ENCODE assay signal across 23 mouse cellular contexts in genomic region chr10:19718627-19719026, GRCm38 (mm10). TPM values are rescaled to one million over a fixed set of nuclear protein-coding genes. Genes with fewer than 3 reads are reported as not detected.
DNase-seq lines count a peak whose midpoint lies in the region; ATAC-seq lines count a peak whose summit lies in the region.
"Had no signal": no experiment of that assay in that cellular context is flagged by ENCODE, and none has a peak within 500 bp of the region (broad histone marks: within the 10 kb centered on the region; RNA-seq: fewer than 3 reads in every experiment).

No protein-coding gene starts in this region.

- DNase-seq in CD4-positive helper T cell, adult 2 months (ENCODE audit: low read depth, low spot score), result peak; percentile 69
- peak; percentile 3 to 8 for DNase-seq in CD8-positive naive resting alpha-beta T cell, adult 2 months (ENCODE audit: low read depth in 2 of 2, low spot score in 2 of 2)
- DNase-seq in naive thymus-derived CD4-positive, alpha-beta T cell, adult 2 months (ENCODE audit: low read depth), result peak; percentile 47
- no peak for DNase-seq in cerebellum, postnatal 4 days (ENCODE audit: low spot score in 2 of 2)
- DNase-seq in kidney, adult 11 months, result no peak
- no peak for DNase-seq in adipocyte (ENCODE audit: low spot score)
- DNase-seq: adrenal gland, postnatal 14 days; cerebellum, postnatal 10 days; embryo, embryonic 11 days; gastrocnemius, postnatal 10 days; heart, adult 11 months; heart, postnatal 14 days; kidney, adult 2 months; kidney, postnatal 10 days; left cerebral cortex, postnatal 4 days; lung, embryonic 14.5 days; midbrain, embryonic 14.5 days; thymus, adult 2 months had no signal

- peak; percentile 67 to 85 for ATAC-seq in hematopoietic stem cell, adult 5-6 weeks (replicated peaks in 1 of 2; ENCODE audit: insufficient read depth in 1 of 2, low FRiP score in 2 of 2, low TSS enrichment in 1 of 2, low read depth in 1 of 2, poor library complexity in 2 of 2, severe bottlenecking in 2 of 2)
- ATAC-seq: forebrain, embryonic 13.5 days; Patski had no signal

RNA-seq across cellular contexts. Expression of gene Il20ra, which starts 6.3 kb away (rescaled TPM):
- 1.6 and 2.0 TPM in 2 replicates for total RNA-seq in hematopoietic stem cell, adult 5-6 weeks (2017)
- total RNA-seq: ES-E14; gastrocnemius, postnatal 10 days; heart, postnatal 14 days; left cerebral cortex, postnatal 4 days; megakaryocyte-erythroid progenitor cell, adult 5-6 weeks had no signal

Comparison
In these comparisons a context has a peak if more than half of its experiments do, and no peak if none do; other contexts are left out.
1. DNase-seq: peak in CD4-positive helper T cell, adult 2 months (single experiment), CD8-positive naive resting alpha-beta T cell, adult 2 months (2 of 2) and naive thymus-derived CD4-positive, alpha-beta T cell, adult 2 months (single experiment); none in cerebellum, postnatal 4 days (0 of 2), kidney, adult 11 months (single experiment) and adipocyte (single experiment).